Mouse (Mus musculus) CD4-positive, CD25-positive, alpha-beta regulatory T cell, adult 4 months (primary cell): ENCODE results near the gene AL731706.1. TPM values are rescaled to one million over a fixed set of nuclear protein-coding genes. Genes with fewer than 3 reads are reported as not detected.

ENCODE experiments used
- ATAC-seq: one replicate; pipeline ENCODE4 v1.8.0; 2017
- polyA plus RNA-seq, 2 experiments: library from polyadenylated mRNA; unstranded; fragments of 100-300 nt; shearing (Covaris generic); gene quantifications; one replicate each; pipeline ENCODE4 v1.2.1; 2017

The AL731706.1 gene
- 10 to 100 TPM in 1 of 2 experiments, 1 to 10 TPM in 1; 4.0 to 21.0 TPM for polyA plus RNA-seq

GRCm38 (mm10) chr2:136891068-136891950 lies at the start of gene AL731706.1, which contains the start of the genes Slx4ip and Mkks:
AL731706.1 (minus strand) TSS chr2:136891389.
Slx4ip (plus strand) TSS chr2:136891218.
Mkks (minus strand) TSS chr2:136891389.
- ATAC-seq, result peak; percentile 81

GRCm38 (mm10) chr2:136938249-136938648 lies 47.1 kb upstream of the AL731706.1 start:
- ATAC-seq, result no peak

GRCm38 (mm10) chr2:136936391-136937288 lies 45.5 kb upstream of the AL731706.1 start:
- ATAC-seq, result no peak

DNA sequence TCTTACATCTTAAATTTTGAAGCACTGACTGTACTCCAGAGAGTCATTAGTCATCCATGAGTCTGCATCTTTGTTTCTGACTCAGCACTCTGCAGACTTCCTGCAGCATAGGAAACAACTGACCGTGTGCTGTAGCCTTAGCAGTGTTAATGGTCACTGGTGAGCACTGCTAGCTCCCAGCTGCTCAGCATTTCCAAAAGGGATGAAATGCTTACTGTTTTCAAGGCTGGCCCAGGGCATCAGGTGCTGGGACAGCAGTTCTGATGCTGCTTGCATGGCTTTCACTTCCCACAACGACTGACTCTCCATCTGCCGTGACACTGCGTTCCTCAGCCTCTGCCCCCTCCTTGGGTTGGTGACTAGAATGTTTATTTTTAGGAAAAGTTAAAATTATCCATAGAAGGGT lies 29.8 kb upstream of the AL731706.1 start:
- ATAC-seq, result no peak

DNA sequence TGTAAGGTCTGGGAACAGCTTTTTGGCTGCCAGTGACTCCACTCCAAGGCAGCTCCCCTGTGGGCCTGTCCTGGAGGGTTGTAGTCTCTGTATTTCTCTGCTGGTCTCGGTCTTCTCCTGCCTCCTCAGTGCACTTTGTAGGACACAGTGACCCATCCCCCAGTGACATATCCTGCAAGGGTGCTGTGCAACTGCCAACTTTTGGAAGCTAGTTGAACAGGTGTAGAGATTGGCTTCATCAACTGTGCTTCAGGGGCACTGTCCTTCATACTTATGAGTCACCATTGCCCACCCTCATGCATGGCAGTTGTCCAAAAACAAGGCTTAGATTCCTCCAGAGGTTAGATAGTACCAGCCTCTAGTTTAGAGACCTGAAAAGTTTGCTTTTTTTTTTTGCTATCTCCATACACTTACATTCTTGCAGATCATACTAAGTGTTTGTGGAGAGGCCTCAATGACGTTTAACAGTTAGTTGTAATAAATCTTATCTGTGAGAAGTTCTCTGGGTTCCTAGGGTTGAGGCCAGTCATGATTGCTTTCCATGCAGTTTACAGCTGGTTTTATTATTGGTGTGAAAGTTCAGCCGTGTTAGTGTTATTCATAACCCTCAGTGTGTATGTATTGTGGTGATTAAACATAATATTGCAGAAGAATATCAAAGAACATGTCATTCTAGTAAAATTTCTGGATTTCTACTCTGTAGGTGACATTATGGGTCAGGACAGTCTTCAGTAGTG lies 29.2 kb upstream of the AL731706.1 start:
- ATAC-seq, result no peak

DNA sequence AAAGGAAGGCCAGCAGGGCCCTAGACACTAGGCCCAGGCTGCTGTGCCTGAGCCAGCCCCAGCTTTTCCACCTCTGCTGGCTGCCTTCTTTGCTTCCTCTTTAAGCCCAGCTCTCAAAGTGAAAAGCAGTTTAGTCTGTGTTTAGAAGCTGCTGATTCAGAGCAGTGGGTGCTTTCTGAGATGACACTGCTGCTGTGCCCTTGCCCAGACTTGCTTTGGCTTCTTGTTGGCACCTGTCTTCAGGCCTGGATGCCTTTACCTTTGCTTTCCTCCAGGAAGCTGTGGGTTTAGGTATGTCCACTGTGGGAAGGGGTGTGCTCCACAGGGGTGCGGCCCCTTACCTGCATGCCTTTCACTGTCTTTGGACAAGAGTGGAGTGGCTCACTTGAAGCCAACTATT lies 28.2 kb upstream of the AL731706.1 start:
- no peak for ATAC-seq

DNA sequence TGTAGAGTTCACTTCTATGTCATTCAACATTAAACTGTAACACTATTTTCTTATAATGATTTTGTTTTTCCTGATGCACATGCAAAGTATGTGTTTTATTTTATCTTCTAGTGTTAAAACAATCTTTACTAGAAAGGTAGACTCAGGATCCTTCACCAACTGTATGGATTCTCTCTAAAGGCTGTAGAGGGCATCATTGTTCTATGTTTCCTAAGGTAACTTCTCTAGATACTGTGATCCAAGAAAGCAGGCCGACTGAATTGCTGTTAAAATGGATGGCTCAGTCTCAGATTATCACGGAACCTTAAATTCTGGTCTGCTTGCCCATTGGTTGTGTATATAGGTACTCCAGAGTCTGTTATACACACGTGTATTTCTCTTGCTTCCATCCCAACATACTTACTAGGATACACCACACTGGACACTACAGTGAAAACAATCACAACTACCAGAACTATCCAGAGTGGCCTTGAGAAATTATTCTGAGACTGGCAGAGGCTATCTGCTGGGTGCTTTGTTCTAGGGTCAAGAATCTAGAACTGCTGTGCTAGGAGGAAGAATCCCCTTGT lies 23.2 kb upstream of the AL731706.1 start:
- ATAC-seq, result no peak

DNA sequence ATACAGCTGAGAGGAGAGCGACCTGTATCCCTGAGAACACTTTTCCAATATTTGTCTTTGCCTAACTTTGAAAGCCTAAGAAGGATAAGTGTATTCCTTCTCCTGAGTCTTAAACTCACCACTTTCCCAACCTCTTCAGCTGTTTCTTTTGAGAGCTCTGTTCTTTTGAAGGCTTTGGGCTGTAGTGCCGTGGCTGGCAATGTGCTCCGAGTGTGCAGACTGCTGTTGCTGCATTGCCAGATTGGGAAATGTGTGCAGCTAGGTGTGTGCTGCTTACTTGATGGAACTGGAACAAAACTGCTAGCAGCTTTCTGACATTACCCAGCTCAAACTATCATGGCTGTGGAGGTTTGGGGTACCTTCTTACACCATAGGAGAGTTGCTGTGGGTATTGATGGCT lies 21.8 kb upstream of the AL731706.1 start:
- no peak for ATAC-seq

DNA sequence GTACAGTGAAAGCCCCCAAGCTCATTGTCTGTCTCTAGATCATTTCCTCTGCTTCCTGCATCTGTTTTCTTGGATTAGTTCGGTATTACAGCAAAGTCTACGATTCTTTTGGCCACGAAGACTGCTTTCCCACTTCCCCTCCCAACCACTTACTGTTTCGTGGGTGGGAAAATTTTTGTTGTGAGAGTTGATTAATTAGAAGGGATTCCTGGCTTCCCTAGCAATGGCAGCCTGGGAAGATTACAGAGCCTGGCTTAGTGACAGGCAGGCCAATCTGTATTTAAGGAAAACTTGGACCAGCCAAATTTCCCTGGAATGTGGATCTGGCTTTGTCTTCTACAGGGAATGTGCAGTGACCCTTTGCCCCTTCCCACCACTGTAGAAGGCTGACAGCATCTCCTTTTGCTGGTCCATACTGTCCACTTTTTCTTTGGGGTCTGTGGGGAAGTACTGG lies 20.8 kb upstream of the AL731706.1 start:
- ATAC-seq, result no peak

- no peak for ATAC-seq
Observed at GRCm38 (mm10) chr2:136909298-136909697, 18.1 kb upstream of the AL731706.1 start.

DNA sequence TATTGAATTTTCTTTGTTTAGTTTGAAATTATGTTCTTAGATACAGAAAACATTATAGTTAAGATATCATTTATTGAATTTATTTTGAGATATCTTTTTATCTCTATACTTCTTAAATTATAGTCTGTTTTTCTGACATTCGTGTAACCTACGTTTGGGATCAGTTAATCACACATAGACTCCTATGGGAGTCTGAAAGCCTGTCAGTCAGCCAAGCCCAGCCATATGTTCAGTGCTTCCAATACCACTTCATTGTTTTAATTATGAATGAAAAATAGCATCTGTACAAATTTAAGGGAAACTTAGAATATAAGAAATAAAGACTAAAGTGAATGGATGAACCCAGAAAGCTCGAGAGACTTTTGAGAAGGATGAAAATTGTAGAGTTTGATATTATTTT lies 17.4 kb upstream of the AL731706.1 start:
- ATAC-seq, result no peak

- no peak for ATAC-seq
Observed at GRCm38 (mm10) chr2:136896131-136896530, 4.9 kb upstream of the AL731706.1 start.

GRCm38 (mm10) chr2:136894494-136894893 lies 3.3 kb upstream of the AL731706.1 start:
- ATAC-seq, result no peak

- ATAC-seq, result peak; percentile 75
Observed at GRCm38 (mm10) chr2:136891951-136892371, 772 bp upstream of the AL731706.1 start.

DNA sequence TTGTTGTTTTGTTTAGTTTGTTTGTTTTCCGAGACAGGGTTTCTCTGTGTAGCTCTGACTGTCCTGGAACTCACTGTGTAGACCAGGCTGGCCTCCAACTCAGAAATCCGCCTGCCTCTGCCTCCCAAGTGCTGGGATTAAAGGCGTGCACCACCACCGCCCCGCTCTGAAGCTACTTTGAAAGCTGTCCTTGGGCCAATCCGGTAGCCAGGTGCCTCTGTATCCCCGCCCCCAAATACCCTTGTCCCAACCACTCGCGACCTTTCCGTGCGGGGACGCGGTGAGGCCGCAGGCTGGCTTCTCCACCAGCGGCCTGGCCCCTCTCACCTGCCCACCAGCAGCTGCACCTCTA lies 497 bp downstream of the AL731706.1 start:
- peak; percentile 51 for ATAC-seq

DNA sequence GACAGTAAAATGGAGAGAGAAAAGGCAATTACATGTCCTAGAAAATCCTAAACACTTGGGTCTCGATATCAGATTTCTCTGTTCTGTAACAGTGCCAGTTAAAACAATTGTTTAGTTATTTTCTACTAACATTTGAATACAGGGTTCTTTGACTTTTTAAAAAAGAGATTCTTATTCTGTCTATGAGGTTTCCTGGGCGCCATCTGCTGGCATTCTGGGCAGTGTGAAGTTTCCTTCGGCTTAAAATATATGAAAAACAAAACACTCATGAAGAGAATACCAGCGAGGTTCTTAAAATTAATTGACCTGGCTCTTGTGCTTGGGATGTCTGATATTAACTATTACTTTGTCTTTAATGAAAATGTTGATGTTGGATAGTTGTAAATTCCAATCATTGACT lies 4.3 kb downstream of the AL731706.1 start:
- ATAC-seq, result no peak

DNA sequence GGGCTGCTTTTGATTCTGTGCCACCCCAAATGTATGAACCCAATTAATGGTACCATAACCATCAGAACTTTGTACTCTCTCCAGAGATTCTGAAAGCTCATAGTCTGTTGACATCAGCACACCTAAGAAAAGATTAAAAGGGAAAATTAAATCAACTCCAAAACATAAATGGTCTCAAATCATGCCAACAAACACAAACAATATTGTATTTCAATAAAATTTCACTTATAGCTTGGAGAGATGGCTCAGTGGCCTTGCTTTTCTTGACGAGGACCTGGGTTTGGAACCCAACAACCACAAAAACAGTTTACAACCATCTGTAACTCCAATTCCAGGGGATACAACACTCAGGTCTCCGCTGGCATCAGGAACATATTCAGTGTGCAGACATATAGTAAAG lies 5.6 kb downstream of the AL731706.1 start, which contains the start of gene AL731706.2:
Gene AL731706.2, minus strand, starts transcription at position 101 of the 400 bp plus-strand sequence.
- ATAC-seq, result no peak

- no peak for ATAC-seq
Observed at GRCm38 (mm10) chr2:136854543-136855388, 36.4 kb downstream of the AL731706.1 start.

- ATAC-seq, result no peak
Observed at GRCm38 (mm10) chr2:136850366-136850765, 40.8 kb downstream of the AL731706.1 start.

DNA sequence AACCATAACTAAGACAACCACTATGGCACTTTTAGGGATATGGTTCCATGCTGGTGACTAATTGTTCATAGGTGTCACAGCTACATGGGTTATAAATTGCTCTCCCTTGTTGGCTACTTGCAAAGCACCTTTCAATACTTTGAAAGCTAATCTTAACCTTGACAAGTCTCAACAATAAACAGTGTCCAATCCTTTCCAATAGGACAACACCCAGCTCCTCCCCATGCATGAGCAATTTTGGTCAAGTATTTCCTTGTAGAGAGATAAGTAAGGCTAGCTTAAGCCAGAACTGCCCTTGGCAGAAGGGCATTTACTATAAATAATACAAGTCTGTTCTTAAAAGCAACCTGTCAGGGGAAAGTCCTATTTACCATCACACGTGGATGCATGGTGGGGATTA lies 53.2 kb downstream of the AL731706.1 start:
- no peak for ATAC-seq

GRCm38 (mm10) chr2:136835882-136836281 lies 55.3 kb downstream of the AL731706.1 start:
- ATAC-seq, result no peak
